Mouse (Mus musculus): ENCODE data around the gene Fads6. TPM values are rescaled to one million over a fixed set of nuclear protein-coding genes. Genes with fewer than 3 reads are reported as not detected.
A peak's percentile ranks its signal among the peaks of the same experiment; 100 is the strongest.

Gene Fads6
- total RNA-seq, 4 experiments from 2014 or later, result 16.7 to 18.5 (median 17.1) TPM

DNA sequence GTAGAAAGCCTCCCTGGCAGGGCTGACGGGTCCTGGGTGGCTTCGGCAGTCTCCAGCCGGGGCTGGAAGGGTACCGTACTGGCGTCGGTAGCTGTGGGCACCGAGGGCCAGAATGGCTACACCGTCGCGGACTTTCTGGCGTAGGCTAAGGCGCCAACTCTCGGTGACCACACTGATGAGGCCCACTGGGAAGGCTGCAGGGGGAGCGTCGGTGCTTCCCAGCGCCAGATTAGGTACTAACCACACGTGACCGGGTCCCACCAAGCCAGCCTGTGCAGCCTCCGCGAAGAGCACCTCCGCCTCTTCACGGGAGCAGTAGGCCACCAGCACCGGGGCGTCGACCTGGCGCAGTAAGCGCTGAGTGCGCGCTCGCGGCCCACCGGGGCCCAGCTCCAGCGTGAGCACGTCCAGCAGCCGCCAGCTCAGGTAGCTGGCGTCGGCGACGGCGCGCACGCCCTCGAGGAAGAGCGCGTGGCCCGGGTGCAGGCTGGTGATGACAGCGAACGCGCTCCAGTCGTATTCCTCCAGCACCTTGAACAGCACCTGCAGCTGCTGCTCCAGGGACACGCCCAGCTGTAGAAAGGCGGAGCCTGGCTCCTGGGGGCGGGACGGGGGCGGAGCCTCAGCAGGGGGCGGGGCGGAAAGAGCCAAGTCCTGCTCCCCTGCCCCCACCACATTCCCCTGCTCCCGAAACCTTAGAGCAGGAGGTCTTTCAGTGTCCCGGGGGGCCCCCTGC lies 39.5 kb downstream of the Fads6 start:
- DNase-seq (ENCODE audit: low spot score in 2 of 2), result no peak

DNA sequence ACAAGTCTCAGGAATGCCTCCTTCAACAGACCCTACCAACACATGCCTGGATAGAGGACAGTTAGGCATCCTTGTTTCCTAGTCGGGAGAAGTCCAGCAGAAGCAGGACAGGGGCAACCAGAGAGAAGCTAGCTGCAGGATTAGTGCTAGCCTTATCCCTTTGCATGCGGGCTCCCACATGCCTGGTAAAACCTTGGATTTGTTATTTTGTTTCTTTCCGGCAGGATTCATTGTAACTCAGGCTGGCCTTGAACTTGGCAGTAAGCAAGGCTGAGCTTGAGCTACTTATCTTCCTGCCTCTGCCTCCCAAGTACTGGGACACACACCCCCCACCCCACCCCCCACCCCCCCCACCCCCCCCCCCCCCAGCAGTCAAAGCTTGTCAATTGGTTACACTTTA lies 46.2 kb downstream of the Fads6 start:
- no peak for DNase-seq (ENCODE audit: low spot score in 2 of 2)

DNA sequence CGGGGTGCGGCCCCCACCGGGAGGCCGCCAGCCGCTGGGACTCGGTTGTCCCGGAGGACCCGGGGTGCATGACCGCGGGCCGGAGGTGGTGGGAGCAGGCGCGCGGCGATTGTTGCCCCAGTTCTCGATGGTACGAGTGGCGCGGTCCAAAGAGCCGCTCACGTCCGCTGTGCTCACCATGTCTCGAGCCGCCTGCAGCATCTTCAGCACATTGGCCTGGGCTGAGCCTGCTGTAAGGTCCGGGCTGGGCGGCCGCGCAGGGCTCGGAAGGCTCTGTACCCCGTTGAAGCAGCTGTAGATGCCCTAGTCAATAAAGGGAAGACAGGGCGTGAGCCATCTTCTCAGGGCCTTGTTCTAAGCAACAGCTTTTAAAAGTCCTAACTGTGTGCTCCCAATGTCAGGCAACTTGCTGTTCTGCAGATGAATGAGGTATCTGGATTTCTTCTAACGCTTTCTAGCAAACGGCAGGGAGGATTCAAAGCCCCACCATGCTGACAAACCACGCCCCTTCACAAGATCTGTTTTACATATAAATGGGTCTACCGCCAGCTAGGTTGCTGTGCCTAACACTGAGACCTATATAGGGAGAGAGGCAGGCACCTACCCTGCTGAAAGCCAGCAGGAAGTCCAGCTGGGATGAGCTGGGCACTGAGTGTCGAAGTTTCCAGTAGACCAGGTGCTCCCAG lies 46.9 kb downstream of the Fads6 start:
- DNase-seq (ENCODE audit: low spot score in 2 of 2), result no peak

DNA sequence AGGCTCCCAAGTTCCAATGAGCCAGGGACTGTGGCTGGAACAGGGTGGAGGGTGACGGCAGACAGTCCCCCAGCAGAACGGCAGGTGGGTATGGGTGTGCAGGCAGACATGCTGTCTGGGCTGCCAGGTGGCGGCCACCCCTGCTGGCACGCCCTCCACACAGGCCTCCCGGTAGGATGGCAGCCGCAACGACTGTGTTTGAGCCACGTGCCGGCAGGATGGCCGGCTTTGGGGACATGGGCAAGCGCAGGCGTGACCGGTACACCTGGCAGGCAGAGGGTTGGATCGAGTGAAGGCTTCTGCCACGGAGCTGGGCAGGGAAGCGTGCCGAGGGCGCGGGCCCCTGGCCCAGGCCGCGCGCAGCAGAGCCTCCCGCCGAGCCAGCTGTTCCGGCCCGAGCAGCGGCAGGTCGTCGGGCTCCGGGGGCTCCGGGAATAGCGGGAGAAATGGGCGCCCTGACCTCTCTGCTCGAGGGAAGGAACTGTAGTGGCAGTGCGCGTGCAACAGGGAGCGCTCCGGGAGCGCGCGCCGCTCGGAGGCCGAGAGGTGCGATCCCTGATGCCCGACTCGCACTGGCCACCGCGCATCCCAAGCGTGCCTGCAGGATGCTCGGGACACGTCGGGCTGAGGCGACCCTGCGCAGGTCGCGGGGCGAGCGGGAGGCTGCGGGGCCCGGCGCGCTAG lies 47.6 kb downstream of the Fads6 start:
- no peak for DNase-seq (ENCODE audit: low spot score in 2 of 2)

DNA sequence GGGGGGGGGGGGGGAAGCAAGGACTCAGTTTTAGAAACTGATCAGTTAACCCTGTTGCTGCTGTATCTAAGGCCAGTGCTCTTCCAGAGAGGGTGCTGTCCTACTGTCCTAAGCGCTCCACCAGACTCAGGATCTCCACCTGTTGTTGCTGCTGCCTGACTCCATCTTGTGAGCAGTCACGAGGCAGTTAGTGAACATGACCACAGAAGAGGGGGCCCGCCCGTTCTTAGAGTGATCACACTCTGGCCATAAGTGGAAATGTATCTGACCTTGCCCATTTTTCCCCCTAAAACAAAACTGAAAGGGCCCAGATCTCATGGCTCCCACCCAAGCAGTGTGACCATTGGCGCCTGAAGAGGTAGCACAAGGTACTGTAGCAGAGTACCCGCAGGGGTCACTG lies 49.5 kb downstream of the Fads6 start:
- no peak for DNase-seq (ENCODE audit: low spot score in 2 of 2)

DNA sequence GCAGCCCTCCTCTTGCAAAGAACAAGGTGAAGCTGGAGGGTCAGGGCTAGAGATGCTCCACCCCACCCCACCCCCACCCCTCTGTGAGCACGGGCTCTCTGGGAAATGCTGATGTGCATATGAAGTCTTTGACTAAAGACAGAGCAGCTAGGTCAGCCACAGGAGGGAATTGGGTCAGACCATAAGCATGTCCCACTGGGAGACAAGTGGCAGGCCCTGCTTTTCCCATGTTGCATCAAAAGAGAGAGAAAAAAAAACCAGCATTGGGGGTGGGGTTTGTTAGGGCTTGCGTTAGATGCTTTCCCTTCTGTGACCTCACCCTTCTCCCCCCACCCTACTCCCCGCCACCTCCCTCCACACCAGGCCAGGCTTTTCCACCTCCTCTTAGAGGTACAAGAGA lies 50.2 kb downstream of the Fads6 start:
- DNase-seq (ENCODE audit: low spot score in 2 of 2), result no peak

DNA sequence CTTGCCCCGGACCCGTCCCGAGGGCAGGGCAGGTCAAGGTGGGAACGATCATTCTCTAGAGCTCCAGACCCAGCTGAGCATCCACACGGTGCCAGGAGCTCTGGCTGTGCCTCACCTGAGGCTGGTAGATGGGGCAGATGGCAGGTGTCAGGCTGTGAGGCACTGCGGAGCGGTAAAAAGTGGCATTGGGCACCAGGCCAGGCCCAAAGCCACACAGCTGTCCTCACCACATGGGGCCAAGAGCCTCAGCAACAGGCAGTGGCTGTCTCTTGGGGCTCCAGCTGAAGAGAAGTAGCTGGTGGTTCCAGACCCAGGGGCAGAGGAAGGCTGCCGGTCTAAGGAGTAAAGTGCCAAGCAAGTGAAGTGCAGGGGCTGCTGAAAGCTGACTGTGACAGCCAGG lies 51.1 kb downstream of the Fads6 start:
- no peak for DNase-seq (ENCODE audit: low spot score in 2 of 2)

DNA sequence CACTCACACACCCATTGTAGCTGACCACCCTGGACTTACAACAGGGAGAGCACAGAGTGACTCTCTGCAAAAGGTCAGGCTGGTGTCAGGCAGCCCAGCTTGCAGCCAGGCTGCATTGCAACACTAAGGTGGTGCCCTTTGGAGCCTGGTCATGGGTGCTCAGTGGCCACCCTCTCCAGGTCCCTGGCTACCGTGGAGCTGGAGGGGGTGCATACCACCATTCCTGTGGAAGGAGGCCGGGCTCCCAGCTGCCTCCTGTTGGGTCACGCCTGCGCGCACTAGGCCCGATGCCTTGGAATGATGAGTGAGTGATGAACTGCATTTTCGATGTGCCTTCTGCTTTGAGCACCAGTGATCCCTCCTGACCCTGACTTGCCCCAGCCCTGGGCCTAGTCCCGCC lies 52.6 kb downstream of the Fads6 start:
- no peak for DNase-seq (ENCODE audit: low spot score in 2 of 2)

DNA sequence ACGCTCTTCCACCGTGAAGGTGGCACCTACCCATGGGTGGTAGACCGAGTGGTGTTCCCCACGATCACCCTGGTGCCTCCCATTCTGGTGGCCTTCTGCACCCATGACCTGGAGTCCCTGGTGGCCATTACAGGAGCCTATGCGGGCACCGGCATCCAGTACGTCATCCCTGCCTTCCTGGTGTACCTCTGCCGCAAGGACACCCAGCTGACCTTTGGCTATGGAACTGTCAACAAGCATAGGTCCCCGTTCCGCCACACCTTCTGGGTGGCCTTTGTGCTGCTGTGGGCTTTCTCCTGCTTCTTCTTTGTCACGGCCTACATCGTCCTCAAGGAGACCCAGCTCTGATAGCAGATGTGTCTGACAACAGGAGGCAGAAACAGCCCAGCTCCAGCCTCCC lies 53.7 kb downstream of the Fads6 start:
- DNase-seq (ENCODE audit: low spot score in 2 of 2), result no peak

DNA sequence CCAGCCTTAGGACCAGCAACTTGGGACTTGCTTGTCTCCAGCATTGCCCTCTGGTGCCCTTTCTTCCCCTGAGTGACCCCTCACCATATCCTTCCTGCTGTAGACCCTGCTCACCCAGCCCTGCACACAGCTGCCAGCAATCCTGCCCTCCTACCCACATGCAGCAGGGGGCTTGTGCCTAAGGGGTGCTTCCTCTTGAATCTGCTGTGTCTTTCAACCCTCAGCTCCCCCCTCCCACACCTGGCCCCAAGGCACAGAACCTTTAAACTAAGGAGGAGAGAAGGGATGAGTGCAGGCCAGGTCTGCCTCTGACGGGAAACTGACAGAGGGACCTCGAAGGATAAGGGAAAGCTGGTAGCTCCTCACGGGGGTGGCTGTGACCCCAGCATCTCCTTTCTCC lies 54.7 kb downstream of the Fads6 start:
- DNase-seq (ENCODE audit: low spot score in 2 of 2), result no peak

DNA sequence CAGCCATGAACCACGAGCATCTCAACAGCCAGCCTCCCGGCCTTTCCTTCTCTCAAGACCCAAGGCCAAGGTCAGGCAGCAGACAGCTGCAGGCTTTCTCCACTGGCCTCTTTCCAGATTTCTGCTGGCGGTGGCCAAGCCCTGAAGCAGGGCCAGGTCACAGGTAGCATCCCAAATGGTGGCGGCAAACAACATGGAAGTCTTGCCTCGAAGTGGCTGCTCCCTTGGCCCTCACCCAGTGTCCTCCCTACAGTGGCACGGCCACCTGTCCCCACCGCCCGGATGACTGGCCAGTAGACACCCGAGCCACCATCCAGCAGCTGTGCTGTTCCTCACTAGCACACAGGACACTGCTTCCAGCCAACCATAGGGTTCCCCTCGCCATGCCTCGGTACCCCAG lies 56.1 kb downstream of the Fads6 start:
- no peak for DNase-seq (ENCODE audit: low spot score in 2 of 2)

DNA sequence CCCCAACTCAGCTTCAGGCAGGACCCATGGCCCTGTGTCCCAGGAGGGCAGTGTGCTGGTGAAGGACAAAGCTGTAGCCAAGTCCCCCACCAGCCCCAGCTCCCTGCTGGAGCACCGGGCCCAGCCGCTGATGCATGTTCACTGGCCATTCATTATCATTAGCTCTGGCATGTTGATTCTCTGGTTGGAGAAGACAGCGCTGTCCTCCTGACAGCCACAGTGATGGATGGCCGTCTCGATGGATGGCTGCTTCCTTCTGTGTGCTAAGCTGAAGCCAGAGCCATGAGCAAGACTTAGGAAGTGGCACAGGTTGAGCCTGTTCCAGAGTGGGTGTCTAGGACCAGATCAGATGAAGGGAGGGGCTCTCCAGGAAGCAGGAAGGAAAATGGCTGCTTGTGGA lies 60.9 kb downstream of the Fads6 start:
- DNase-seq (ENCODE audit: low spot score in 2 of 2), result no peak

DNA sequence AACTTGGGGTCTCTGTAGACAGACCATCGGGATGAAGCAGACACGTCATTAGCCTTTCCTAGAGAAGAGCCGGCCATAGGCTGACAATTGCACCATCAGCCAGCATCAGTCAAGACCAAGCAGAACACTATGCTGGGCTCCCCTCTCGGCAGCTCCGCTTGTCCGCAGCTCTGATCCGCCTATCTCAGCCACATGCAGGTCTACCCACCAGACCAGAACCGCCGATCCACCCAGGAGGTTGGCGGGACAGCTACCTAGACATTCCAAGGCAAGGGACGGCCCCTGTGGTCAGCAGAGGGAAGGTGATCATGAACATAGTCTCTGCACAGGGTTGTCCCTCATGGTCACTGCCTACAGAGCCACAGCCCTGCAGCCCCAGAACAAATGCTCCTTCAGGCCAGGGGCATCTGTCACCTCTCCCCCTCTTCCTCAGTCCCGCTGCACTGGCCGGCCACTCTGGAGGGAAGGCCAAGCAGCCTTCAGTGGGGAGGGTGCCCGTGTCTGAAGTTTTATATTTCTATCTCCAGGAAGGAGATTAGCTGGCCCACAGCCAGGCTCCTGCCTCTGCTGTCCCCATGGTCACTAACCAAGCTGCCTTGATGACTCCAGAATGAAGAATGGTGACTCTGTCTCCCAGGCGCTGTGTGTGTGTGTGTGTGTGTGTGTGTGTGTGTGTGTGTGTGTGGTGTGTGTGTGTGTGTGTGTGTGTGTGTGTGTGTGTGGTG lies 63.0 kb downstream of the Fads6 start:
- no peak for DNase-seq (ENCODE audit: low spot score in 2 of 2)

DNA sequence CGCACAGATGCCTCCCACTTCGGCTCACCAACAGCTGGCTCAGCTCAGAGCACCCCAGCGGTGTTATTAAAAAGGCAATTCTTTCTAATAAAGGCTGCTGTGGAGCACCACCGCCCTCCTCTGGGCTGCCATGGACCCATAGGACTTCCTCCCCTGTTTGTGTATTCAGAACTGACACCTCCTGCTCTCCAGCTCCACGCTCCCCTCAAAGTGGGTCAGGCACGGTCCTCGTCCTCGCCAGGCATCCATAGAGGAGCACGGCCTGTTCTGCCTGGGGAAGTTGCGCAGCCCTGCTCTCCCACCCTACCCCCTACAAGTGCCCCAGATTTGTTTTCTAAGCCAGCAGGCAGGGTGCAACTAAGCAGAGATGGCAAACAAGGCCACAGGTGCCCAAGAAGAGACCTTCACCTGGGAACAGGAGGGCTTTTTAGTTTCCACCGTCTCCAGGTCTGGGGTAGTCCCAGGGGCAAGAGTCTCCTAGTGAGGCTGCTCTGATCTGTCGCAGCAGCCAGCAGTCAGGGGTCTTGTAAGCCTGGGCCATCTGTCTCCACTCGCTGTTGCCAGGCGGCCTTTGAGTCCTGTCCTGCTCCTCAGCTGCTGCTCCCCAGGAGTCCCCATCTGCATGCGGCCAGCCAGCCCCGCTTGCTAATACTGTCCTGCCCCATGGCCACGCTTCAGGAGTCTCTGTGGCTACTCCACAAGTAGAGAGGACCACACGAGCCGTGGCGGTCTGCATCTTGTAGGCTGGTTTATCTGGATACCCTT lies 63.8 kb downstream of the Fads6 start:
- DNase-seq (ENCODE audit: low spot score in 2 of 2), result peak; percentile 44 to 70

DNA sequence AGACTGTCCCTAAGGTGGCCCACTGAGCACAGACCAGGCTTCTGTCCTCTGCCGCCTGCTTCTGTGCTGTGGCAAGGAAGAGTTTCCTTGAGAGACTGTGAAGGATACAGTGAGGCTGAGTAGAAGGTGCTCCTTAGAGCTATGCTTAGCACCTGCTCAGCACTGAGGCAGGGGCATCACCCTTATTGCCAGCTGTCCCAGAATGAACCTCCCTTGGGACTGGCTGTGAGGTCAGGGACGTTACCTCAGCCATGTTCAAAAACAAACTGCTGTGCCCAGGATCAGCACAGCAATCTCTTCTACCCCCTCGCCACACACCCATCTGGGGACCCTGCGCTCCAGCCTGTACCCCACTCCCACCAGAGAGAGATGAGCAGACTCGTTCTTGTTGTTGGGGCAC lies 64.6 kb downstream of the Fads6 start:
- DNase-seq (ENCODE audit: low spot score in 2 of 2), result no peak

DNA sequence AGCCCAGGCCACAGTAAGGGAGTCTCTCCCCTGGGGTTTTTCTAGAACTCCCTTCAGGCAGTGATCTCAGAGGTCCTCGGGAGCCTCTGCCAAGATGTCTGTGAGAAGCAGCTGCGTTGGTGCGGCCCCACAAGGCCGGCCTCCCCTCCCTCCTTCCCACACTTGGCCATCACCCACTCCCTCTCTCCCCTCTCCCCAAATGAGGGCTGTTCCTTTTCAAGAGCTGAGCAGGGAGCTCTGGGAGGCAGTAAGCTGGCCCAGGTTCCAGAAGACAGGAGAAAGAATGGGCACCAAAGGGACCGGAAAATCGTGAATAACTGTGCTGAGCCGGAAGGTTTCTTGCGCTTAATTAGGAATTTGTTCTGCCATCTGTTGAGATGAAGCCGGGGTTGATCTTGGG lies 65.5 kb downstream of the Fads6 start:
- peak; percentile 35 to 47 for DNase-seq (ENCODE audit: low spot score in 2 of 2)

DNA sequence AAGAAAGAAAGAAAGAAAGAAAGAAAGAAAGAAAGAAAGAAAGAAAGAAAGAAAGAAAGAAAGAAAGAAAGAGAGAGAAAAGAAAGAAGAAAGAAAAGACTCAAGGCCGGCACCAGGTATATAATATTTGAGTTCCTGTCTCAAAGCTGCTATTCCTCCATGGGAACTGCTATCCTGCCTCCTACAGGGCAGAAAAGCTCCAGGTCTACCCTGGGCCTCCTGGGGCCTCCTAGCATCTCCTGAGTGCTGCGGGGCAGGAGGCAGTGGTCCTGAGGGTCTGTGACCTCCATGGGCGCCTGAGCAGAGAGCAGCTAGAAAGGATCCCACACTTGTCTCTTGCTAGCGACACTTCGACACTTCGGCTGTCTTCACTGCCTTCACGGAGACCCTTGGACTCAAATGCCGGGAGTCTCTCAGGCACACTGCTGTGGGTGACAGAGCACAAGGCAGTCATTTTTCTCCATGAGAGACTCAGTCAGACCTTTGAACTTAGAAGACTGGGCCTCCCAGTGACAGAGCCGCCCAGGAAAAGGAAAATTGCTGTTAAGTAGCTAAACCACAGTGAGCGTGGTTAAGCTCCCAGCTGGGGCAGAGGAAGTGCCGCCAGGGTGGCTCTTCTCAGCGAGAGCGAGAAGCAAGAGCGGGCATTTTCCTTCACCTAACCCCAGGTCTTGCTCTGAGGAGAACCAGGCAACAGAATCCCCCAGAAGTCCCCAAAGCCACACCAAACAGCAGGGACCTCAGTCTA lies 66.1 kb downstream of the Fads6 start:
- no peak for DNase-seq (ENCODE audit: low spot score in 2 of 2)

All from layer of hippocampus, adult 8-10 months (tissue).